Mouse (Mus musculus) kidney, postnatal 0 days (tissue): ENCODE measurements around the gene A930033H14Rik. TPM values are rescaled to one million over a fixed set of nuclear protein-coding genes. Genes with fewer than 3 reads are reported as not detected.

ENCODE experiments used
- ATAC-seq: fragments of 200-750 bp; cut with Nextera tagmentation; replicated peaks from 2 replicates; pipeline ENCODE4 v1.8.0; 2017; ENCODE audit warnings: low read depth, moderate number of reproducible peaks, moderate TSS enrichment, moderate library complexity; ENCODE audit not compliant: low FRiP score
- DNase-seq: peaks from one replicate; pipeline ENCODE4 v3.0.0-alpha.2; 2016; ENCODE audit warnings: low spot score
- H3K27ac ChIP-seq: fragments of 300-500 bp; sonication (generic); 2 replicates; pipeline ENCODE4 v1.5.1; 2014; ENCODE audit warnings: mild to moderate bottlenecking
- H3K27me3 ChIP-seq: fragments of 300-500 bp; sonication (generic); 2 replicates; pipeline ENCODE4 v1.6.1; 2014; ENCODE audit warnings: low read length, mixed read lengths; ENCODE audit not compliant: insufficient read depth
- H3K36me3 ChIP-seq: fragments of 300-500 bp; sonication (generic); 2 replicates; pipeline ENCODE4 v1.6.1; 2014; ENCODE audit warnings: low read length, mixed read lengths; ENCODE audit not compliant: insufficient read depth
- H3K4me1 ChIP-seq: fragments of 300-500 bp; sonication (generic); replicated peaks from 2 replicates; pipeline ENCODE4 v1.6.1; 2014; ENCODE audit warnings: antibody characterized with exemption, low read length, mixed read lengths; ENCODE audit not compliant: insufficient read depth
- H3K4me2 ChIP-seq: fragments of 300-500 bp; sonication (generic); 2 replicates; pipeline ENCODE4 v1.6.1; 2014; ENCODE audit warnings: mild to moderate bottlenecking, low read length, moderate library complexity, mixed read lengths
- H3K4me3 ChIP-seq: fragments of 300-500 bp; sonication (generic); replicated peaks from 2 replicates; pipeline ENCODE4 v1.5.1; 2014; ENCODE audit warnings: low read depth, low read length
- H3K9ac ChIP-seq: fragments of 300-500 bp; sonication (generic); 2 replicates; pipeline ENCODE4 v1.6.1; 2014; ENCODE audit warnings: low read depth, low read length
- H3K9me3 ChIP-seq: fragments of 300-500 bp; sonication (generic); replicated peaks from 2 replicates; pipeline ENCODE4 v1.6.1; 2016; ENCODE audit warnings: low read length, inconsistent platforms, mixed read lengths
- CTCF ChIP-seq: IDR thresholded peaks from 2 replicates; pipeline ENCODE4 v1.5.1; 2016; ENCODE audit warnings: antibody characterized with exemption, low read depth, mild to moderate bottlenecking, moderate library complexity
- WGBS: fragments of 180-500 bp; shearing (Covaris S2); extraction: QIAGEN DNeasy Blood & Tissue Kit; methylation state at CpG from one replicate; pipeline ENCODE4 v1.1.7; 2014; 5-methylcytosine and 5-hydroxymethylcytosine counted together
- polyA plus RNA-seq: library from polyadenylated mRNA; unstranded; fragments of >200 nt; fragmentation: Nextera tagmentation; extraction: Ambion mirVana; gene quantifications from 2 replicates; pipeline ENCODE4 v1.2.1, GENCODE M21; 2015

The A930033H14Rik gene
- polyA plus RNA-seq, 1 experiment from 2014 or later = 2.3 TPM

GRCm38 (mm10) chr10:69254390-69254847 lies 41.5 kb upstream of the A930033H14Rik start:
- TF ChIP-seq CTCF = no peak; the same call in 1 of the 2 replicates
- ATAC-seq (peak; percentile 88), DNase-seq (peak; percentile 96)
- no peak overlapping the region for H3K9ac ChIP-seq
- peaks cover 27% of the 10 kb centered on the region for H3K4me1 ChIP-seq
- H3K27me3 ChIP-seq = no peaks in the 10 kb centered on the region
- 0 out of 2 replicates have a peak, but pooled peaks cover 6% of the 10 kb centered on the region for H3K36me3 ChIP-seq
- H3K9me3 ChIP-seq = no peaks in the 10 kb centered on the region
- 7% methylated on average over 8 of the region's 8 CpGs for WGBS
- H3K4me3 ChIP-seq = no peak overlapping the region
- no peak overlapping the region for H3K4me2 ChIP-seq
- H3K27ac ChIP-seq = peak overlapping the region; percentile 92

- ATAC-seq = no peak
These were observed 40.8 kb upstream of the A930033H14Rik start for GRCm38 (mm10) chr10:69253686-69254080.

DNA sequence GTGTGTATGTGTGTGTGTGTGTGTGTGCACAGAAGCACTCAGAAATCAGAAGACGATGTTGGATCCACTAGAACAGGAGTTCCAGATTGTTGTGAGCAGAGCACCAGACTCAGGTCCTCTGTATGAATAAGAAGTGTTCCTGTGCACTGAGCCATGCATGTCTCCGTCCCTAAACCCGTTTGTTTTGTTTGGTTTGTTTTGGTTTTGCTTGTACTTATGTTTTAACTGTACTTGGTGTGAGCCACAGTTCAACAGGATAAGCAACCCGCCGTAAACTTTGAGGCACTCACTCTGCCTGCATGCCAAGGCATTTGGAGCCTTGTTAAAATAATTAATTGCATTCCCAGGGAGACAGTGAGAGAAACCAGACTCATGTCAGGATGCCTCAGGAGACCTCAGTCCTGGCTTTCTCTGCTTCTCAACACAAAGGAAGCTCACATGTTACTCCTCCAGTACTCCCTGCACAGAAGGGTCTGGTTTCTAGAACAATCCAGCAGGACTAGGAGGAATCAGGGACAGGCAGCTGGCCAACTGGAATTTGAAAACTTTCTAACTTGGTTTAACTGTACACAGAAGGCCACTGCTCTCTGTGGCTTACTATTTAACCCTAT lies 40.3 kb upstream of the A930033H14Rik start:
- peak; percentile 93 for DNase-seq
- Histone ChIP-seq H3K9ac (no peak overlapping the region), H3K4me1 (peaks cover 20% of the 10 kb centered on the region), H3K4me2 (no peak overlapping the region), H3K9me3 (no peaks in the 10 kb centered on the region), H3K27me3 (no peaks in the 10 kb centered on the region), H3K36me3 (0 out of 2 replicates have a peak, but pooled peaks cover 6% of the 10 kb centered on the region), H3K4me3 (no peak overlapping the region), H3K27ac (peak overlapping the region; percentile 92)
- 6% methylated on average over 5 of the region's 5 CpGs for WGBS
- no peak for TF ChIP-seq CTCF
- peak; percentile 61 for ATAC-seq

More at GRCm38 (mm10) chr10:69253686-69254080, 40.8 kb upstream of the A930033H14Rik start:
- Histone ChIP-seq H3K9ac (no peak overlapping the region), H3K9me3 (no peaks in the 10 kb centered on the region), H3K4me2 (no peak overlapping the region), H3K36me3 (0 out of 2 replicates have a peak, but pooled peaks cover 6% of the 10 kb centered on the region), H3K4me1 (peaks cover 20% of the 10 kb centered on the region), H3K27ac (peak overlapping the region; percentile 92), H3K4me3 (no peak overlapping the region), H3K27me3 (no peaks in the 10 kb centered on the region)
- no peak for DNase-seq
- TF ChIP-seq CTCF = no peak
- WGBS = 41% methylated on average over 5 of the region's 5 CpGs

DNA sequence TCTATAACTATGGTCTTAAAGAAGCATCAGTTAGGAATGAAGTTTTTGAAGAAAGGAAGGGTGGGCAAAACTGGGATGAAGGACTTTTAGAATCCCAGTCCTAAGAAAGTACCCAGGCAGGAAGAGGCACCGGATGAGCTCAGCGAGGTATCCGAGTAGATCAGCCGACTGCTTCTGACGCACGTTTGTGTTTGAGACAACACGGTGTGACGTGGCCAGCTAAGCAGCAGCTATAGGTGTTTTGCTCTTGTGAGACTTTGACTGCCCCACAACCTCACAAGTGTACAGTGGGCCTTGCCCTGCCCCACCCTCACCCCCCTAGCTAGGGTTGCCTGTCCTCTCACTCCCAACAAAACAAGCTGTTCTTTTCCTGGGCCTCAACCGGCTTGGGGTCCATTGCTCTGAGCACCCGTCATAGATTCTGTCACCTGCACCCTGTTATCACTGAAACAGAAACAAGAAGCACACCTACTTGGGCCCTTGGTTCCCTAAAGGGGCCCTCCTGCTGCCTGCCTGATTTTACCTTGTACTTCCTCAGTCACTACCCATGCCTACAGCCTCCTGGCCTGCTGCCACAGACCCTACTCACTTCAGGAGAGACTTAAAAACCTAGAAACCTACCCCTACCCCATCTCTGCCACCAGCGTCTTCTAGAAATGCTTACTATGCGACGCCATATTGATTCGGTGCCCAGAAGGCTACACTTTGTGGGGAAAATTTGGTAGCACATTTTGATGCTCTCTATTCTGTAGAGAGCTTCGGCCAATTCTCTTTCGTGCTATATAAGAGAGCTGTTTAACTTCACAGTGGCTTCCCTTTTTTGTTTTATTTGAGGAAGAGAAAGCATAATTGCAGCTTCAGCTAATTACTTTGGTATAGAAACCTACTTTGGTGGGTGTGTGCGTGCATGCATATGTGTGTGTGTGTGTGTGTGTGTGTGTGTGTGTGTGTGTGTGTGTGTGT lies 39.5 kb upstream of the A930033H14Rik start:
- 85% methylated on average over 17 of the region's 17 CpGs for WGBS
- no peak overlapping the region for H3K9ac ChIP-seq

GRCm38 (mm10) chr10:69251254-69251653 lies 38.4 kb upstream of the A930033H14Rik start:
- 75% methylated on average over 6 of the region's 6 CpGs for WGBS
- 0 out of 2 replicates have a peak, but pooled peaks cover 3% of the 10 kb centered on the region for H3K36me3 ChIP-seq
- H3K4me3 ChIP-seq = no peak overlapping the region
- H3K4me2 ChIP-seq = no peak overlapping the region
- TF ChIP-seq CTCF = no peak
- no peak overlapping the region for H3K27ac ChIP-seq
- no peak for DNase-seq
- H3K4me1 ChIP-seq = peaks cover 20% of the 10 kb centered on the region
- no peaks in the 10 kb centered on the region for H3K27me3 ChIP-seq
- no peaks in the 10 kb centered on the region for H3K9me3 ChIP-seq
- ATAC-seq = no peak
- H3K9ac ChIP-seq = no peak overlapping the region

More for the DNA sequence above, 39.5 kb upstream of the A930033H14Rik start:
- Histone ChIP-seq H3K4me1 (peaks cover 20% of the 10 kb centered on the region), H3K9me3 (no peaks in the 10 kb centered on the region), H3K36me3 (0 out of 2 replicates have a peak, but pooled peaks cover 6% of the 10 kb centered on the region), H3K4me2 (no peak overlapping the region), H3K4me3 (no peak overlapping the region), H3K27ac (peak overlapping the region; percentile 92), H3K27me3 (no peaks in the 10 kb centered on the region)
- no peak for ATAC-seq
- TF ChIP-seq CTCF = no peak
- DNase-seq = no peak
